9 mouse cellular contexts compared by ENCODE assay signal in the genomic region with DNA sequence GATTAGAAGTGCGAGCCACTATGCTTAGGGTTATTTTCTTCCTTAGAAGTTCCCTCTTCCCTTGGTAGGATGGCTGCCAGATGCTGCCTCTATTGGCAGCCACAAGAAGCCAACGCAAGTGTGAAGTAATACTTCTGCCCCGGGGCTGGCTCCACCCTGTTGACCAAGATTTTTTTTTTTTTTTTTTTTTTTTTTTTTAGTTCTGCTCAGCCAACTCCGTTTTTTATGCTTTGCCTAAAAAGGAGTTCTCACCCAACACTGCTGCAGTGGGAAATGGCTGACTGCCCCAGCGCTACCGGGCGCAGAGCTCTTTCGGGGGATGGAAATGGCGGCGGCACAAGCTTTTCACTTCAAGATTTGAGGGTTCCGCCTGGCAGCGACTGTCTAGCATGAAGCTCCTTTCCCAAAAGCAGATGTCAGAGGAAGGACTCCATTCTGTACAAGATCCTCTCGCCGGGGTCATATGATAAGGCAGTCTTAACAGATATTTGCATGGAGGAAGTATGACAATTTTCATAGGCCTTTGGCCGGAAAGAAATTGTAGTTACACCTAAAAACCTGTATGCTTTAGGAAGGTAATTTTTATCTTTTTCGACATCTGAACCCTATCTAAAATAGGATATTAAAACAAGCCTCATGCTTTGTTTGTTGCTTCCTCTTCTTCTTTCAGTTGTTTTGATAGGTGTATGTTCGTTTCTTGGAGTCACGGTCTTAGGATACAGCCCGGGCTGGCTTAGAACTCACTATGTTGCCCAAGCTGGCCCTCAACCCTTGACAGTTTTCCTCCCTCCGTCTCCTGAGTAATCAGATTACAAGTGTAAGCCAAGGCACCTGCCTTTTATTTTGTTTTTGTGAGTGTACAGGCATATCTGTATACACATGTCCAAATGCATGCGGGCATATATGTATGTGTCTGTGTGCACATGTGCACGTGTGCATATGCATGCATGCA. TPM values are rescaled to one million over a fixed set of nuclear protein-coding genes. Genes with fewer than 3 reads are reported as not detected.
DNase-seq lines count a peak whose midpoint lies in the region; ATAC-seq and TF ChIP-seq lines count a peak whose summit lies in the region.
"Had no signal": no experiment of that assay in that cellular context is flagged by ENCODE, and none has a peak within 500 bp of the region (broad histone marks: within the 10 kb centered on the region; RNA-seq: fewer than 3 reads in every experiment).

No protein-coding gene starts in this region.

- H3K4me3 ChIP-seq in gastrocnemius, adult 2 months = no peak overlapping the region
- H3K4me3 ChIP-seq in MEL (ENCODE audit: control insufficient read depth in 1 of 2, insufficient read depth in 1 of 2, low read depth in 2 of 2, low read length in 2 of 2) = peak overlapping the region; percentile 49 to 62
- no peak overlapping the region for H3K4me3 ChIP-seq in midbrain, embryonic 16.5 days (ENCODE audit: low read depth, low read length)
- H3K4me3 ChIP-seq: heart, embryonic 15.5 days had no signal

- peak; percentile 35 for DNase-seq in gastrocnemius, adult 2 months
- no peak for DNase-seq in gastrocnemius, adult 18-20 months (ENCODE audit: low spot score)
- peak; percentile 91 for DNase-seq in MEL (ENCODE audit: low read depth, low spot score)
- peak; percentile 14 to 15 for DNase-seq in left cerebral cortex, postnatal 14 days (ENCODE audit: low spot score in 2 of 2)
- peak; percentile 18 for DNase-seq in naive thymus-derived CD4-positive, alpha-beta T cell, adult 2 months (ENCODE audit: low read depth)
- no peak for DNase-seq in embryo, embryonic 9.5 days (ENCODE audit: extremely low spot score)
- no peak for DNase-seq in layer of hippocampus, adult 18-20 months (ENCODE audit: low spot score in 2 of 2)

- 90% methylated on average over 22 of the region's 22 CpGs for WGBS in midbrain, embryonic 16.5 days

- no peak for ATAC-seq in midbrain, embryonic 16.5 days

- no peak overlapping the region for H3K27ac ChIP-seq in gastrocnemius, adult 2 months
- peak overlapping the region; percentile 95 for H3K27ac ChIP-seq in MEL (ENCODE audit: control insufficient read depth, low read depth, low read length)
- H3K27ac ChIP-seq in midbrain, embryonic 16.5 days (ENCODE audit: low read length) = no peak overlapping the region
- H3K27ac ChIP-seq: heart, embryonic 15.5 days had no signal

- H3K9ac ChIP-seq in MEL (ENCODE audit: control insufficient read depth, low read depth, low read length, poor library complexity, severe bottlenecking) = peak overlapping the region; percentile 60
- no peak overlapping the region for H3K9ac ChIP-seq in midbrain, embryonic 16.5 days (ENCODE audit: low read depth, low read length)
- H3K9ac ChIP-seq: heart, embryonic 15.5 days had no signal

- no peaks in the 10 kb centered on the region for H3K79me2 ChIP-seq in MEL (ENCODE audit: control insufficient read depth, insufficient read depth, low read length, poor library complexity)

- H3K4me2 ChIP-seq in midbrain, embryonic 16.5 days (ENCODE audit: low read length) = no peak overlapping the region
- H3K4me2 ChIP-seq: heart, embryonic 15.5 days had no signal

- H3K36me3 ChIP-seq in MEL (ENCODE audit: control insufficient read depth in 1 of 2, insufficient read depth in 2 of 2, low read length in 2 of 2) = peaks cover 0 to 19% of the 10 kb centered on the region in 2 experiments; a peak in 2 of 4 replicates
- no peaks in the 10 kb centered on the region for H3K36me3 ChIP-seq in midbrain, embryonic 16.5 days (ENCODE audit: control insufficient read depth, insufficient read depth, low read length)
- H3K36me3 ChIP-seq: heart, embryonic 15.5 days had no signal

- TF ChIP-seq EP300 in MEL (IDR thresholded peaks at IDR 0.05; ENCODE audit: low read depth in 1 of 2, low read length in 2 of 2) = peak in 1 of 2 experiments; percentile 41; a peak in 2 of 4 replicates

- H3K4me1 ChIP-seq in MEL (ENCODE audit: control insufficient read depth in 1 of 2, insufficient read depth in 2 of 2, low read length in 2 of 2) = peaks cover 8 to 14% of the 10 kb centered on the region in 2 experiments
- H3K4me1 ChIP-seq in midbrain, embryonic 16.5 days (ENCODE audit: control insufficient read depth, insufficient read depth, low read length) = no peaks in the 10 kb centered on the region

- intact Hi-C loops in gastrocnemius, adult 2 months (cut with DNase I) = no loop called here
- intact Hi-C loops in left cerebral cortex, postnatal 14 days (cut with DNase I) = no loop called here

- H3K9me3 ChIP-seq in MEL (replicated peaks; ENCODE audit: insufficient read depth, low read length) = no peaks in the 10 kb centered on the region
- no peaks in the 10 kb centered on the region for H3K9me3 ChIP-seq in midbrain, embryonic 16.5 days (replicated peaks; ENCODE audit: control insufficient read depth, low read length, poor library complexity, severe bottlenecking)
- H3K9me3 ChIP-seq: heart, embryonic 15.5 days had no signal

- no peak for TF ChIP-seq RAD21 in MEL (IDR thresholded peaks at IDR 0.05; ENCODE audit: low read depth, low read length)

- TF ChIP-seq POLR2A in MEL (IDR thresholded peaks at IDR 0.05; ENCODE audit: control insufficient read depth in 1 of 2, insufficient read depth in 1 of 2, low read depth in 1 of 2, low read length in 2 of 2, poor library complexity in 1 of 2) = no peak

- TF ChIP-seq CTCF in gastrocnemius, adult 2 months (IDR thresholded peaks at IDR 0.05) = no peak
- TF ChIP-seq CTCF in MEL (IDR thresholded peaks at IDR 0.05 in 2 of 3, conservative IDR thresholded peaks at IDR 0.05 in 1 of 3; ENCODE audit: control insufficient read depth in 1 of 3, insufficient read depth in 1 of 3, low read depth in 2 of 3, low read length in 3 of 3, poor library complexity in 1 of 3, severe bottlenecking in 1 of 3) = no peak

- no peaks in the 10 kb centered on the region for H3K27me3 ChIP-seq in MEL (ENCODE audit: control insufficient read depth in 1 of 2, insufficient read depth in 2 of 2, low read length in 2 of 2)
- no peaks in the 10 kb centered on the region for H3K27me3 ChIP-seq in midbrain, embryonic 16.5 days (ENCODE audit: control insufficient read depth, insufficient read depth, low read depth, low read length)
- H3K27me3 ChIP-seq: heart, embryonic 15.5 days had no signal

TF ChIP-seq in MEL, 35 proteins besides CTCF, POLR2A, EP300 and RAD21 (continues in another document):
- TF ChIP-seq TBP (IDR thresholded peaks at IDR 0.05; ENCODE audit: low read depth, low read length) (peak; percentile 66), ETS1 (IDR thresholded peaks at IDR 0.05; ENCODE audit: low read depth, low read length) (peak; percentile 66; the same call in 1 of the 2 replicates), ZMIZ1 (IDR thresholded peaks at IDR 0.05; ENCODE audit: low read depth, low read length) (no peak), USF2 (IDR thresholded peaks at IDR 0.05; ENCODE audit: borderline replicate concordance in 1 of 2, insufficient read depth in 1 of 2, low read depth in 1 of 2, low read length in 2 of 2) (peak in 1 of 2 experiments; percentile 24; a peak in 1 of 4 replicates), ZKSCAN1 (IDR thresholded peaks at IDR 0.05; ENCODE audit: low read depth, low read length) (0 out of 2 replicates have a peak, but pooled peaks have one; percentile 31), SIN3A (IDR thresholded peaks at IDR 0.05; ENCODE audit: low read length) (peak; percentile 51; the same call in 1 of the 2 replicates), MAZ (IDR thresholded peaks at IDR 0.05; ENCODE audit: low read depth, low read length) (no peak), NELFE (IDR thresholded peaks at IDR 0.05; ENCODE audit: low read depth, low read length) (0 out of 2 replicates have a peak, but pooled peaks have one; percentile 5), GATA1 (IDR thresholded peaks at IDR 0.05; ENCODE audit: low read depth, low read length) (peak; percentile 77), MEF2A (IDR thresholded peaks at IDR 0.05; ENCODE audit: extremely low read depth, insufficient replicate concordance, low read depth, low read length, poor library complexity, severe bottlenecking) (no peak), E2F4 (IDR thresholded peaks at IDR 0.05; ENCODE audit: borderline replicate concordance, low read depth, low read length) (no peak), NRF1 (IDR thresholded peaks at IDR 0.05; ENCODE audit: insufficient read depth, low read depth, low read length, poor library complexity, severe bottlenecking) (0 out of 2 replicates have a peak, but pooled peaks have one; percentile 13), MYC (IDR thresholded peaks at IDR 0.05; ENCODE audit: low read depth, low read length) (peak; percentile 56; the same call in 1 of the 2 replicates), MAX (IDR thresholded peaks at IDR 0.05; ENCODE audit: low read length) (peak; percentile 31; the same call in 1 of the 2 replicates), MYB (IDR thresholded peaks at IDR 0.05; ENCODE audit: low read depth, low read length) (no peak), TCF12 (IDR thresholded peaks at IDR 0.05; ENCODE audit: low read depth, low read length) (peak; percentile 30), UBTF (IDR thresholded peaks at IDR 0.05; ENCODE audit: borderline replicate concordance, insufficient read depth, low read depth, low read length) (0 out of 2 replicates have a peak, but pooled peaks have one; percentile 75), RCOR1 (IDR thresholded peaks at IDR 0.05; ENCODE audit: low read depth, low read length) (peak; percentile 19; the same call in 1 of the 2 replicates), POLR2AphosphoS5 (IDR thresholded peaks at IDR 0.05; ENCODE audit: borderline replicate concordance, low read depth, low read length) (no peak), ZC3H11A (IDR thresholded peaks at IDR 0.05; ENCODE audit: low read depth, low read length) (no peak), HCFC1 (IDR thresholded peaks at IDR 0.05; ENCODE audit: low read depth, low read length) (peak; percentile 74), TAL1 (IDR thresholded peaks at IDR 0.05; ENCODE audit: low read length) (no peak), CHD1 (IDR thresholded peaks at IDR 0.05; ENCODE audit: low read depth, low read length) (0 out of 2 replicates have a peak, but pooled peaks have one; percentile 50), JUND (IDR thresholded peaks at IDR 0.05; ENCODE audit: low read depth, low read length) (no peak), CHD2 (IDR thresholded peaks at IDR 0.05; ENCODE audit: low read length) (no peak), SMC3 (IDR thresholded peaks at IDR 0.05; ENCODE audit: low read depth, low read length) (no peak)

RNA-seq across cellular contexts. Expression of gene Exoc6, which starts 54.6 kb away (rescaled TPM):
- total RNA-seq in gastrocnemius, adult 2 months (2021) = 10 to 100 TPM; 51.3 to 67.3 TPM
- total RNA-seq in gastrocnemius, adult 18-20 months (2021) = 10 to 100 TPM; 55.6 to 59.9 TPM
- 30.2 and 30.9 TPM in 2 replicates for total RNA-seq in MEL (2012; rRNA removed)
- 10 to 100 TPM in 1 of 2 experiments, not detected in 1; 41.2 TPM for polyA plus RNA-seq in MEL (2012; ENCODE audit: insufficient read depth in 1 of 2, insufficient read length in 2 of 2, low read depth in 1 of 2, low replicate concordance in 2 of 2, missing spikeins in 1 of 2)
- 10 to 100 TPM; 44.8 to 48.8 TPM for total RNA-seq in left cerebral cortex, postnatal 14 days (2021)
- polyA plus RNA-seq in midbrain, embryonic 16.5 days (2015; fragmentation: Nextera tagmentation; extraction: Ambion mirVana) = 26.0 and 27.8 TPM in 2 replicates
- total RNA-seq in layer of hippocampus, adult 18-20 months (2021) = 10 to 100 TPM; 50.2 to 51.3 TPM

Comparison
In these comparisons a context has a peak if more than half of its experiments do, and no peak if none do; other contexts are left out.
1. DNase-seq: peak in gastrocnemius, adult 2 months (single experiment), MEL (single experiment), left cerebral cortex, postnatal 14 days (2 of 2) and naive thymus-derived CD4-positive, alpha-beta T cell, adult 2 months (single experiment); none in gastrocnemius, adult 18-20 months (single experiment), embryo, embryonic 9.5 days (single experiment) and layer of hippocampus, adult 18-20 months (0 of 2).
2. H3K4me3 ChIP-seq: peak in MEL (2 of 2); none in gastrocnemius, adult 2 months (single experiment) and midbrain, embryonic 16.5 days (single experiment).